Mouse (Mus musculus) midbrain, embryonic 12.5 days (tissue): Measurements from ENCODE around the gene Plod3. TPM values are rescaled to one million over a fixed set of nuclear protein-coding genes. Genes with fewer than 3 reads are reported as not detected.
"Not testable (repeated sequence)": the region's sequence is repeated elsewhere in the genome, so short reads cannot be mapped to it uniquely, and the experiment has no call there.

Source experiments
- ATAC-seq: fragments of 200-750 bp; cut with Nextera tagmentation; 2 replicates; pipeline ENCODE4 v1.8.0; 2017; ENCODE audit warnings: low read depth, moderate TSS enrichment, moderate library complexity; ENCODE audit not compliant: low FRiP score
- H3K27ac ChIP-seq: fragments of 300-500 bp; sonication (generic); replicated peaks from 2 replicates; pipeline ENCODE4 v1.5.1; 2016; ENCODE audit warnings: mild to moderate bottlenecking
- H3K27me3 ChIP-seq: fragments of 300-500 bp; sonication (generic); 2 replicates; pipeline ENCODE4 v1.6.1; 2016; ENCODE audit warnings: mild to moderate bottlenecking
- H3K36me3 ChIP-seq: fragments of 300-500 bp; sonication (generic); 2 replicates; pipeline ENCODE4 v1.6.1; 2016
- H3K4me1 ChIP-seq: fragments of 300-500 bp; sonication (generic); 2 replicates; pipeline ENCODE4 v1.6.1; 2016
- H3K4me2 ChIP-seq: fragments of 300-500 bp; sonication (generic); replicated peaks from 2 replicates; pipeline ENCODE4 v1.6.1; 2016; ENCODE audit warnings: mild to moderate bottlenecking, moderate library complexity
- H3K4me3 ChIP-seq: fragments of 300-500 bp; sonication (generic); 2 replicates; pipeline ENCODE4 v1.5.1; 2016; ENCODE audit warnings: mild to moderate bottlenecking
- H3K9ac ChIP-seq: fragments of 300-500 bp; sonication (generic); replicated peaks from 2 replicates; pipeline ENCODE4 v1.6.1; 2016; ENCODE audit warnings: mild to moderate bottlenecking, moderate library complexity
- H3K9me3 ChIP-seq: fragments of 300-500 bp; sonication (generic); 2 replicates; pipeline ENCODE4 v1.6.1; 2016; ENCODE audit warnings: mild to moderate bottlenecking
- WGBS: fragments of 180-500 bp; shearing (Covaris S2); methylation state at CpG from one replicate; pipeline ENCODE4 v1.1.7; 2016; 5-methylcytosine and 5-hydroxymethylcytosine counted together
- polyA plus RNA-seq: library from polyadenylated mRNA; unstranded; fragments of >200 nt; fragmentation: Nextera tagmentation; extraction: Ambion mirVana; gene quantifications from 2 replicates; pipeline ENCODE4 v1.2.1, GENCODE M21; 2016

Gene Plod3
- polyA plus RNA-seq = 39.0 and 40.7 TPM in 2 replicates

GRCm38 (mm10) chr5:136986695-136987137, at the start of gene Plod3:
Gene Plod3 (plus strand): TSS chr5:136987019.
- Histone ChIP-seq H3K36me3 (peaks cover 42% of the 10 kb centered on the region), H3K4me3 (peak within 1 kb of the TSS; percentile 92), H3K9me3 (no peaks in the 10 kb centered on the region), H3K27me3 (no peaks in the 10 kb centered on the region), H3K4me2 (peak within 1 kb of the TSS; percentile 91), H3K9ac (peak within 1 kb of the TSS; percentile 93), H3K4me1 (peaks cover 18% of the 10 kb centered on the region), H3K27ac (peak within 1 kb of the TSS; percentile 96)
- peak; percentile 89 for ATAC-seq
- under 1% methylated on average over 26 of the region's 26 CpGs for WGBS

- Histone ChIP-seq H3K27ac (no peak overlapping the region), H3K4me3 (no peak overlapping the region), H3K27me3 (no peaks in the 10 kb centered on the region), H3K9ac (no peak overlapping the region), H3K4me2 (no peak overlapping the region), H3K36me3 (no peaks in the 10 kb centered on the region), H3K4me1 (no peaks in the 10 kb centered on the region), H3K9me3 (no peaks in the 10 kb centered on the region)
- WGBS = 90% methylated on average over 5 of the region's 5 CpGs
- ATAC-seq = no peak
Measured at GRCm38 (mm10) chr5:136937621-136938020, 49.2 kb upstream of the Plod3 start.

GRCm38 (mm10) chr5:136939284-136939683, 47.5 kb upstream of the Plod3 start:
- Histone ChIP-seq H3K27me3 (no peaks in the 10 kb centered on the region), H3K9ac (no peak overlapping the region), H3K27ac (no peak overlapping the region), H3K4me1 (no peaks in the 10 kb centered on the region), H3K4me2 (no peak overlapping the region), H3K4me3 (no peak overlapping the region), H3K36me3 (no peaks in the 10 kb centered on the region), H3K9me3 (no peaks in the 10 kb centered on the region)
- no peak for ATAC-seq
- 68% methylated on average over 7 of the region's 7 CpGs for WGBS

GRCm38 (mm10) chr5:136940029-136940428, 46.8 kb upstream of the Plod3 start:
- H3K4me1 ChIP-seq, H3K27ac ChIP-seq, H3K9ac ChIP-seq, H3K4me3 ChIP-seq, H3K36me3 ChIP-seq, H3K27me3 ChIP-seq, H3K9me3 ChIP-seq, H3K4me2 ChIP-seq, ATAC-seq: not testable (repeated sequence)
- 89% methylated on average over 6 of the region's 6 CpGs for WGBS

- Histone ChIP-seq H3K27ac (no peak overlapping the region), H3K4me2 (no peak overlapping the region), H3K27me3 (no peaks in the 10 kb centered on the region), H3K36me3 (no peaks in the 10 kb centered on the region), H3K9me3 (no peaks in the 10 kb centered on the region), H3K9ac (no peak overlapping the region), H3K4me1 (no peaks in the 10 kb centered on the region), H3K4me3 (no peak overlapping the region)
- 87% methylated on average over 12 of the region's 12 CpGs for WGBS
- ATAC-seq = no peak
Measured at GRCm38 (mm10) chr5:136940845-136941560, 45.8 kb upstream of the Plod3 start.

GRCm38 (mm10) chr5:136942781-136943180, 44.0 kb upstream of the Plod3 start:
- Histone ChIP-seq H3K4me3 (no peak overlapping the region), H3K9me3 (no peaks in the 10 kb centered on the region), H3K9ac (no peak overlapping the region), H3K27me3 (no peaks in the 10 kb centered on the region), H3K27ac (no peak overlapping the region), H3K36me3 (no peaks in the 10 kb centered on the region), H3K4me2 (no peak overlapping the region), H3K4me1 (no peaks in the 10 kb centered on the region)
- 89% methylated on average over 3 of the region's 3 CpGs for WGBS
- ATAC-seq = no peak

- WGBS = 85% methylated on average over 2 of the region's 2 CpGs
- Histone ChIP-seq H3K27ac (no peak overlapping the region), H3K4me3 (no peak overlapping the region), H3K4me2 (no peak overlapping the region), H3K4me1 (no peaks in the 10 kb centered on the region), H3K27me3 (no peaks in the 10 kb centered on the region), H3K36me3 (no peaks in the 10 kb centered on the region), H3K9ac (no peak overlapping the region), H3K9me3 (no peaks in the 10 kb centered on the region)
- no peak for ATAC-seq
Measured at GRCm38 (mm10) chr5:136943382-136943781, 43.4 kb upstream of the Plod3 start.

- H3K36me3 ChIP-seq = no peaks in the 10 kb centered on the region
- 86% methylated on average over 12 of the region's 12 CpGs for WGBS
- no peak overlapping the region for H3K4me3 ChIP-seq
- H3K4me2 ChIP-seq = no peak overlapping the region
- H3K27me3 ChIP-seq = no peaks in the 10 kb centered on the region
- no peak overlapping the region for H3K9ac ChIP-seq
- H3K9me3 ChIP-seq = no peaks in the 10 kb centered on the region
- ATAC-seq = no peak
- no peak overlapping the region for H3K27ac ChIP-seq
- no peaks in the 10 kb centered on the region for H3K4me1 ChIP-seq
Measured at GRCm38 (mm10) chr5:136945084-136945483, 41.7 kb upstream of the Plod3 start.

GRCm38 (mm10) chr5:136947874-136948273, 38.9 kb upstream of the Plod3 start:
- ATAC-seq = no peak
- Histone ChIP-seq H3K4me1 (no peaks in the 10 kb centered on the region), H3K27me3 (no peaks in the 10 kb centered on the region), H3K36me3 (no peaks in the 10 kb centered on the region), H3K4me2 (no peak overlapping the region), H3K4me3 (no peak overlapping the region), H3K27ac (no peak overlapping the region), H3K9ac (no peak overlapping the region), H3K9me3 (no peaks in the 10 kb centered on the region)

GRCm38 (mm10) chr5:136949551-136950336, 37.1 kb upstream of the Plod3 start:
- H3K4me2 ChIP-seq, H3K4me1 ChIP-seq, H3K27ac ChIP-seq, H3K9me3 ChIP-seq, H3K9ac ChIP-seq, H3K27me3 ChIP-seq, ATAC-seq, H3K36me3 ChIP-seq, H3K4me3 ChIP-seq: not testable (repeated sequence)
- 84% methylated on average over 14 of the region's 14 CpGs for WGBS

GRCm38 (mm10) chr5:136950521-136950920, 36.3 kb upstream of the Plod3 start:
- H3K27me3 ChIP-seq = no peaks in the 10 kb centered on the region
- H3K36me3 ChIP-seq = no peaks in the 10 kb centered on the region
- H3K9ac ChIP-seq = no peak overlapping the region
- ATAC-seq = no peak
- 92% methylated on average over 6 of the region's 6 CpGs for WGBS
- H3K9me3 ChIP-seq = no peaks in the 10 kb centered on the region
- peaks cover 10% of the 10 kb centered on the region for H3K4me1 ChIP-seq
- H3K27ac ChIP-seq = no peak overlapping the region
- no peak overlapping the region for H3K4me2 ChIP-seq
- H3K4me3 ChIP-seq = no peak overlapping the region

GRCm38 (mm10) chr5:136952153-136952552, 34.7 kb upstream of the Plod3 start:
- Histone ChIP-seq H3K4me1 (peaks cover 12% of the 10 kb centered on the region), H3K36me3 (0 out of 2 replicates have a peak, but pooled peaks cover 6% of the 10 kb centered on the region), H3K4me3 (no peak overlapping the region), H3K9ac (no peak overlapping the region), H3K27ac (no peak overlapping the region), H3K27me3 (no peaks in the 10 kb centered on the region), H3K9me3 (no peaks in the 10 kb centered on the region), H3K4me2 (no peak overlapping the region)
- ATAC-seq = no peak
- 80% methylated on average over 4 of the region's 4 CpGs for WGBS
